Mouse (Mus musculus) C2C12 (cell line): Measurements from ENCODE around the gene Car12.

Experiments
- CEBPB ChIP-seq: IDR thresholded peaks from one replicate; pipeline ENCODE4 v1.6.1; 2011; ENCODE audit warnings: low read depth, mild to moderate bottlenecking, control low read depth, moderate library complexity
- CTCF ChIP-seq: IDR thresholded peaks from one replicate; pipeline ENCODE4 v1.5.1; 2011; ENCODE audit not compliant: control insufficient read depth, insufficient read depth, insufficient read length
- FOSL1 ChIP-seq: IDR thresholded peaks from one replicate; pipeline ENCODE4 v1.8.0; 2011; ENCODE audit warnings: mild to moderate bottlenecking, low read length; ENCODE audit not compliant: poor library complexity, insufficient read depth, severe bottlenecking
- MAX ChIP-seq: IDR thresholded peaks from one replicate; pipeline ENCODE4 v1.6.1; 2011; ENCODE audit warnings: mild to moderate bottlenecking, control low read depth
- USF1 ChIP-seq: IDR thresholded peaks from one replicate; pipeline ENCODE4 v1.6.1; 2011; ENCODE audit warnings: low read depth, mild to moderate bottlenecking, control low read depth, moderate library complexity

DNA sequence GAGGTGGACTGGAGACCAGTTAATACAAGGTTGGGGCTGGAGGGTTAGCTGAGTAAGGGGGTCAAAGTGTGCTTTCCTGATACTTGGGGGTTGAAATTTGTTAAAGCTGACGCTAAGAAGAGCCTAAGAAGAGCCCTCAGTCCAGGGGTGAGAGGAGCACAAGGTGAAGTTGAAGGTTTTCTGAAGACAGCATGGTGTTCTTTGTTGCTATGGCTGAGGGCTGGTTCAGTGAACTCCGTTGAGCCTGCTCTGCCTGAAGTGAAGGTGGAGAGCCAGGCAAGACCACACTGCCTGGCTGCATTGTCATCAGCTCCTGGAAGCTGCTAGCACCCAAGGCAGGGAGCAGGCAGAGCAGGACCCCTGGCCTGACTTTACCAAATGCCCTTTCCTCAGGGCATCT lies 1.9 kb downstream of the Car12 start:
- no peak for TF ChIP-seq CTCF
- no peak for TF ChIP-seq USF1
- TF ChIP-seq FOSL1, result no peak
- no peak for TF ChIP-seq MAX
- no peak for TF ChIP-seq CEBPB
